Mouse (Mus musculus) liver, embryonic 11.5 days (tissue): ENCODE measurements around the gene Ift74. TPM values are rescaled to one million over a fixed set of nuclear protein-coding genes. Genes with fewer than 3 reads are reported as not detected.
"Not testable (repeated sequence)": the region's sequence is repeated elsewhere in the genome, so short reads cannot be mapped to it uniquely, and the experiment has no call there.

Experiments
- ATAC-seq: fragments of 200-750 bp; cut with Nextera tagmentation; replicated peaks from 2 replicates; pipeline ENCODE4 v1.8.0; 2017; ENCODE audit warnings: moderate number of reproducible peaks, mild to moderate bottlenecking, moderate TSS enrichment, moderate library complexity; ENCODE audit not compliant: low FRiP score
- DNase-seq: peaks from one replicate; pipeline ENCODE4 v3.0.0-alpha.2; 2017; ENCODE audit warnings: low spot score
- H3K27ac ChIP-seq: fragments of 300-500 bp; sonication (generic); 2 replicates; pipeline ENCODE4 v1.5.1; 2014; ENCODE audit warnings: mild to moderate bottlenecking, low read depth, low read length, control low read depth
- H3K27me3 ChIP-seq: fragments of 300-500 bp; sonication (generic); replicated peaks from 2 replicates; pipeline ENCODE4 v1.6.1; 2014; ENCODE audit warnings: low read length, mixed read lengths; ENCODE audit not compliant: control insufficient read depth, insufficient read depth
- H3K36me3 ChIP-seq: fragments of 300-500 bp; sonication (generic); 2 replicates; pipeline ENCODE4 v1.6.1; 2014; ENCODE audit warnings: mild to moderate bottlenecking, low read length, moderate library complexity, mixed read lengths; ENCODE audit not compliant: control insufficient read depth, insufficient read depth
- H3K4me1 ChIP-seq: fragments of 300-500 bp; sonication (generic); replicated peaks from 2 replicates; pipeline ENCODE4 v1.6.1; 2014; ENCODE audit warnings: low read length, mixed read lengths; ENCODE audit not compliant: control insufficient read depth, insufficient read depth
- H3K4me2 ChIP-seq: fragments of 300-500 bp; sonication (generic); 2 replicates; pipeline ENCODE4 v1.6.1; 2014; ENCODE audit warnings: mild to moderate bottlenecking, control low read depth, moderate library complexity
- H3K4me3 ChIP-seq: fragments of 300-500 bp; sonication (generic); 2 replicates; pipeline ENCODE4 v1.5.1; 2014; ENCODE audit warnings: low read depth, low read length, control low read depth
- H3K9ac ChIP-seq: fragments of 300-500 bp; sonication (generic); 2 replicates; pipeline ENCODE4 v1.6.1; 2014; ENCODE audit warnings: low read depth, low read length, control low read depth
- H3K9me3 ChIP-seq: fragments of 300-500 bp; sonication (generic); 2 replicates; pipeline ENCODE4 v1.6.1; 2016; ENCODE audit warnings: low read length, inconsistent platforms, mixed read lengths; ENCODE audit not compliant: control insufficient read depth
- WGBS: fragments of 180-500 bp; shearing (Covaris S2); extraction: QIAGEN DNeasy Blood & Tissue Kit; methylation state at CpG from one replicate; pipeline ENCODE4 v1.1.7; 2014; 5-methylcytosine and 5-hydroxymethylcytosine counted together
- polyA plus RNA-seq: library from polyadenylated mRNA; unstranded; fragments of >200 nt; fragmentation: Nextera tagmentation; extraction: Ambion mirVana; gene quantifications from 2 replicates; pipeline ENCODE4 v1.2.1, GENCODE M21; 2014

Ift74 gene
- polyA plus RNA-seq, 1 experiment from 2014 or later, result 14.8 TPM

- 88% methylated on average over 2 of the region's 2 CpGs for WGBS
Observed at GRCm38 (mm10) chr4:94605591-94605990, 8.7 kb upstream of the Ift74 start.

DNA sequence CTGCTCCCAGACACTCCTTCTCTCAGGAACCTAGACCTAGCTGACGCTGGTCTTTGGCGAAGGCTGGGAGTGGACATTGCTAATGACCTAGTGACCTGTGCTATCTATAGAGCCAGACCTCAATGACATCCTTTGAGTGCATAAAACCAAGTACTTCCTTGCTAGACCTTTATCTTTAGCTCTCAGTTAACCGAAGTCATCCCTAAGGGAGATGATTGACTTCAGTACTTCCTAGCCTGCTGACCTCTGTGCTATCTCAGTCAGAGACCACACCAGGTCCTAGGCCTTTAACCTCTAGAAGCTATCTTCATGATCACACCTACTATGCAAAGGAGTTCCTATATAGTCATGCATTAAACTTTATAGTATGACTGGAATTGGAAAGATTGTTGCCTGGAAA is 4.0 kb upstream of the Ift74 start:
- H3K27me3 ChIP-seq, result no peaks in the 10 kb centered on the region
- no peak for ATAC-seq
- no peak overlapping the region for H3K4me2 ChIP-seq

More at GRCm38 (mm10) chr4:94605591-94605990, 8.7 kb upstream of the Ift74 start:
- Histone ChIP-seq H3K27ac (no peak overlapping the region), H3K4me2 (no peak overlapping the region), H3K27me3 (no peaks in the 10 kb centered on the region), H3K36me3 (no peaks in the 10 kb centered on the region), H3K4me1 (peaks cover 5% of the 10 kb centered on the region), H3K9me3 (no peaks in the 10 kb centered on the region), H3K4me3 (no peak overlapping the region), H3K9ac (no peak overlapping the region)
- no peak for ATAC-seq
- no peak for DNase-seq

DNA sequence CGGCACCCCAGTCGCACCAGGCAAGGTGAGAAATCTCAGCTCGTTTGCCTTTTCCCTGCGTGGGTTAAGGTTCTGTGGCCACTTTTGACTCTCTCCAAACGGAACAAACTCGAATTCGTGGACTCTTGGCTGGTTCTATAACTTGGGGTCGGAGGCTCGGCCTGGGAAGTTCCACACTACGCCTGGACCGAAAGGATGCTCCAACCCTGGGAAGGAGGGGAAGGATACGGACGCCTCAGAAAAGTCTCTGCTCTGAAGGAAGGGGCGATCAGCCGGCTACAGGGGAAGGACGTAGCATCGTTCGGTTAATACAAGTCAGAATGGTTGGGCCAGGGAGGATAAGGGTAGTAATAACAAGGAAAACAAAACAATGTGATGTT is 326 bp downstream of the Ift74 start:
- Histone ChIP-seq H3K9ac (peak overlapping the region; percentile 57), H3K27me3 (no peaks in the 10 kb centered on the region), H3K4me3 (peak overlapping the region; percentile 66), H3K4me2 (peak overlapping the region; percentile 68), H3K9me3 (no peaks in the 10 kb centered on the region), H3K4me1 (peaks cover 10% of the 10 kb centered on the region; the same call in 1 of the 2 replicates), H3K27ac (peak overlapping the region; percentile 7; the same call in 1 of the 2 replicates), H3K36me3 (no peaks in the 10 kb centered on the region)
- ATAC-seq, result peak; percentile 48
- DNase-seq, result no peak
- under 1% methylated on average over 18 of the region's 18 CpGs for WGBS

More for the DNA sequence above, 4.0 kb upstream of the Ift74 start:
- Histone ChIP-seq H3K4me3 (no peak overlapping the region), H3K9me3 (no peaks in the 10 kb centered on the region), H3K27ac (no peak overlapping the region), H3K36me3 (no peaks in the 10 kb centered on the region), H3K9ac (no peak overlapping the region), H3K4me1 (peaks cover 10% of the 10 kb centered on the region; the same call in 1 of the 2 replicates)
- DNase-seq, result no peak
- 34% methylated on average over 3 of the region's 3 CpGs for WGBS

DNA sequence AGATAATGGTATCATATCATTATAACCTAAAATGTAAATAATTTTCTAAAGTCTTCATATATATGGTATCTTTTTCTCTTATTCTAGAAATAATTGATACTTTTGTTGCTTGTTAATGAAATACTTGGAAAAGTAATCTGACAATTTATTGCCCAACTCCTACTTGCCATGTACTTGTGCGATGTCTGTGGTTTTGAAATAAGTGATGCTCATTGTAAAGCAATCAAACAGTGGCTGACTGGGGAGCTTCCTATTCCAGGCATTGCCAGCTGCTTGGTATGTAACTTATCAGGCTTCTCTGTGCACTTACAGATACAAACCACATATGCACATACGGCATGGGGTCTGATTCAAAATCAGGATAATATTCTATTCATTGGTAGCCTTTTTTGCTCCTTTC is 5.8 kb downstream of the Ift74 start:
- H3K27me3 ChIP-seq, result no peaks in the 10 kb centered on the region
- WGBS, result 74% methylated on average over 2 of the region's 2 CpGs
- no peaks in the 10 kb centered on the region for H3K9me3 ChIP-seq
- no peak overlapping the region for H3K9ac ChIP-seq
- DNase-seq (no peak), ATAC-seq (no peak)
- no peak overlapping the region for H3K27ac ChIP-seq
- no peak overlapping the region for H3K4me3 ChIP-seq
- H3K36me3 ChIP-seq, result no peaks in the 10 kb centered on the region
- no peak overlapping the region for H3K4me2 ChIP-seq
- peaks cover 3% of the 10 kb centered on the region; the same call in 1 of the 2 replicates for H3K4me1 ChIP-seq

GRCm38 (mm10) chr4:94643141-94643540 is 28.9 kb downstream of the Ift74 start:
- H3K36me3 ChIP-seq, result no peaks in the 10 kb centered on the region
- 95% methylated on average over 2 of the region's 2 CpGs for WGBS
- H3K27me3 ChIP-seq, result no peaks in the 10 kb centered on the region
- H3K4me3 ChIP-seq, result no peak overlapping the region
- DNase-seq, result no peak
- no peaks in the 10 kb centered on the region for H3K9me3 ChIP-seq
- H3K9ac ChIP-seq, result no peak overlapping the region
- ATAC-seq, result no peak
- no peaks in the 10 kb centered on the region for H3K4me1 ChIP-seq
- H3K27ac ChIP-seq, result no peak overlapping the region
- H3K4me2 ChIP-seq, result no peak overlapping the region

- Histone ChIP-seq H3K4me2 (no peak within 1 kb of the TSS), H3K27ac (no peak within 1 kb of the TSS), H3K9me3 (no peaks in the 10 kb centered on the region), H3K9ac (no peak within 1 kb of the TSS), H3K4me3 (no peak within 1 kb of the TSS), H3K4me1 (no peaks in the 10 kb centered on the region), H3K36me3 (no peaks in the 10 kb centered on the region), H3K27me3 (no peaks in the 10 kb centered on the region)
- ATAC-seq (no peak), DNase-seq (no peak)
- WGBS, result 80% methylated on average over 3 of the region's 3 CpGs
Observed at GRCm38 (mm10) chr4:94649920-94650319, 35.6 kb downstream of the Ift74 start, which contains the start of gene Lrrc19. Lrrc19 (minus strand) TSS chr4:94650144.

DNA sequence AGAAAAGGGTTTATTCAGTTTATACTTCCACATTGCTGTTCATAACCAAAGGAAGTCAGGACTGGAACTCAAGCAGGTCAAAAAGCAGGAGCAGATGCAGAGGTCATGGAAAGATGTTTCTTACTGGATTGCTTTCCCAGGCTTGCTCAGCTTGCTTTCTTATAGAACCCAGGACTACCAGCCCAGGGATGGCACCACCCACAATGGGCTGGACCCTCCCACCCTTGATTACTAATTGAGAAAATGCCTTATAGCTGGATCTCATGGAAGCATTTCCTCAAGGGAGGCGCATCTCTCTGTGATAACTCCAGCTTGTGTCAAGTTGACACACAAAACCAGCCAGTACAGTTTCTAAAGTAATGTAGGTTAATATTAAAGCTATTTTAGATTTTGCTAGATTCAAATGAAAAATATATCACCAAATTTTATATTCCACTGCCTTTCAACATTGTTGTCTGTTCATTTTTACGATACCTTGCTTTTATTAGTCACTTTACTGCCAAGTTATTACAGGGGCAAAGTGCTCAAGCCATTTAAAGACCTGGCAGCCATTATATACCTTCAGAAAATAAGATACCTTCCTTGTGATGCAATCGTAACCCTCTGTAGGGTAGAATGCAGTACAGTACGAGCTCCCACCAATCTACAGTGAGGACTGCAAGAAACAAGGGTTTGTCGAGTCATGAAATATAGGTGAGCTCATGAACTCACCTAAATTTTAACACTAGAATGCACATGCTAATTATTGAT is 36.3 kb downstream of the Ift74 start:
- H3K4me1 ChIP-seq, H3K36me3 ChIP-seq, H3K4me3 ChIP-seq, ATAC-seq, H3K4me2 ChIP-seq, H3K9ac ChIP-seq, H3K27me3 ChIP-seq, DNase-seq, H3K27ac ChIP-seq, H3K9me3 ChIP-seq: not testable (repeated sequence)
- WGBS, result 80% methylated on average over 5 of the region's 5 CpGs

DNA sequence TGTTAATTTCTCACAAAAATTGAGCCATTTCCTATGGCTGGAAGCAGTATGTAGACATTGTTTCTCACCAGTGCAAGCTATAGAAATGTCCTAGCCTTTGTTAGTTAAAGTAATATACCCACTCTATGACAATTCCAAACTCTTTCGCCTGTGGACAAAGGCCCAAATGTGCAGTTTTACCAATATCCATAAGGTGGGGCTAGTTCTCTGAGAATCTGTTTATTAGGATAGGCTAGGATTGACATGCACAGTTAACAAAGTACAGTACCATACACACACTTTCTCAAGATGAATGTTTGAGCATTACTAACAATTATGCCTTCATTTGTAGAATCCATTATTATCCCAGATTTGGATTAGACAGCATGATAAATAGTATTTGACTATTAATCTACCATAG is 55.4 kb downstream of the Ift74 start:
- H3K36me3 ChIP-seq, result no peaks in the 10 kb centered on the region
- no peak overlapping the region for H3K9ac ChIP-seq
- H3K27me3 ChIP-seq, result no peaks in the 10 kb centered on the region
- ATAC-seq (peak; percentile 47; the same call in 1 of the 2 replicates), DNase-seq (no peak)
- no peaks in the 10 kb centered on the region for H3K9me3 ChIP-seq
- H3K4me2 ChIP-seq, result no peak overlapping the region
- H3K4me3 ChIP-seq, result no peak overlapping the region
- no peak overlapping the region for H3K27ac ChIP-seq
- no peaks in the 10 kb centered on the region for H3K4me1 ChIP-seq
- WGBS, result 38% methylated on average over 1 of the region's 1 CpGs

- WGBS, result 88% methylated on average over 2 of the region's 2 CpGs
- Histone ChIP-seq H3K4me1 (no peaks in the 10 kb centered on the region), H3K9me3 (no peaks in the 10 kb centered on the region), H3K36me3 (no peaks in the 10 kb centered on the region), H3K27ac (no peak overlapping the region), H3K9ac (no peak overlapping the region), H3K4me2 (no peak overlapping the region), H3K4me3 (no peak overlapping the region), H3K27me3 (no peaks in the 10 kb centered on the region)
- no peak for DNase-seq
- no peak for ATAC-seq
Observed at GRCm38 (mm10) chr4:94680662-94681061, 66.4 kb downstream of the Ift74 start.
